Mouse (Mus musculus) gastrocnemius, postnatal 10 days (tissue): Measurements from ENCODE around the gene Olfr872. TPM values are rescaled to one million over a fixed set of nuclear protein-coding genes. Genes with fewer than 3 reads are reported as not detected.
"Not testable (repeated sequence)": the region's sequence is repeated elsewhere in the genome, so short reads cannot be mapped to it uniquely, and the experiment has no call there.

Experiments used
- DNase-seq: peaks from one replicate; pipeline ENCODE4 v3.0.0; 2021; ENCODE audit warnings: mixed read lengths
- long read RNA-seq, 2 experiments: library from polyadenylated mRNA; stranded (forward); transcript quantifications; one replicate each; pipeline ENCODE4 v2.0.0; 2021
- total RNA-seq, 2 experiments: library from RNA; stranded (reverse); gene quantifications; 2 replicates each; pipeline ENCODE4 v1.2.3; 2021

The Olfr872 gene
- not detected for total RNA-seq
- long read RNA-seq, experiment 1: 0 reads
- long read RNA-seq, experiment 2: 0 reads

- no peak for DNase-seq
These were observed at the start of gene Olfr872 for GRCm38 (mm10) chr9:20236819-20237218. TSS of gene Olfr872 (plus strand) at chr9:20237119.

- no peak for DNase-seq
These were observed 34.8 kb upstream of the Olfr872 start for GRCm38 (mm10) chr9:20202131-20202530.

GRCm38 (mm10) chr9:20203413-20203984 is 33.4 kb upstream of the Olfr872 start:
- not testable (repeated sequence) for DNase-seq

GRCm38 (mm10) chr9:20210812-20211211 is 26.1 kb upstream of the Olfr872 start:
- DNase-seq: no peak

GRCm38 (mm10) chr9:20211477-20211876 is 25.4 kb upstream of the Olfr872 start:
- no peak for DNase-seq

- DNase-seq: no peak
These were observed 25.0 kb upstream of the Olfr872 start, which contains the start of gene Olfr871 for GRCm38 (mm10) chr9:20211907-20212306. TSS of gene Olfr871 (plus strand) at chr9:20212207.

GRCm38 (mm10) chr9:20237378-20237777 is 459 bp downstream of the Olfr872 start:
- no peak for DNase-seq

GRCm38 (mm10) chr9:20282051-20282450 is 45.1 kb downstream of the Olfr872 start, which contains the start of gene Olfr39:
TSS of gene Olfr39 (plus strand) at chr9:20282351.
- DNase-seq: no peak

GRCm38 (mm10) chr9:20295562-20295961 is 58.6 kb downstream of the Olfr872 start:
- not testable (repeated sequence) for DNase-seq

GRCm38 (mm10) chr9:20298232-20298631 is 61.3 kb downstream of the Olfr872 start, which contains the start of gene Olfr873:
TSS of gene Olfr873 (plus strand) at chr9:20298532.
- no peak for DNase-seq

Other genes starting within 250 kb of the Olfr872 start
- gene Olfr866, start 209.1 kb upstream of the Olfr872 start, total RNA-seq: not detected
- not detected for gene Olfr867, start 179.6 kb upstream of the Olfr872 start, total RNA-seq
- not detected for gene Olfr868, start 138.5 kb upstream of the Olfr872 start, total RNA-seq
- gene Olfr869, start 108.1 kb upstream of the Olfr872 start, total RNA-seq: not detected
- gene Olfr870, start 63.1 kb upstream of the Olfr872 start, total RNA-seq: not detected
- not detected for gene Olfr871, start 24.9 kb upstream of the Olfr872 start, total RNA-seq
- not detected for gene Olfr39, start 45.2 kb downstream of the Olfr872 start, total RNA-seq
- not detected for gene Olfr873, start 61.4 kb downstream of the Olfr872 start, total RNA-seq
- not detected for gene Olfr18, start 99.0 kb downstream of the Olfr872 start, total RNA-seq
- 10 to 100 TPM; 10.2 to 10.6 TPM for gene Zfp560, start 148.1 kb downstream of the Olfr872 start, total RNA-seq
- gene Zfp26, start 223.0 kb downstream of the Olfr872 start, total RNA-seq: 10 to 100 TPM; 12.0 to 14.7 TPM